8 mouse cellular contexts compared by ENCODE assay signal in genomic region chr10:8866062-8866642, GRCm38 (mm10). TPM values are rescaled to one million over a fixed set of nuclear protein-coding genes. Genes with fewer than 3 reads are reported as not detected.
DNase-seq lines count a peak whose midpoint lies in the region; ATAC-seq lines count a peak whose summit lies in the region.

No protein-coding gene starts in this region.

- 0 out of 2 replicates have a peak, but pooled peaks have one; percentile 11 for ATAC-seq in hindbrain, embryonic 16.5 days
- ATAC-seq in liver, embryonic 12.5 days, result peak; percentile 40; the same call in 1 of the 2 replicates
- ATAC-seq in forebrain, embryonic 12.5 days (ENCODE audit: low FRiP score), result no peak

- no peak overlapping the region for H3K9ac ChIP-seq in hindbrain, embryonic 16.5 days (ENCODE audit: low read depth, low read length)
- no peak overlapping the region for H3K9ac ChIP-seq in liver, embryonic 12.5 days
- no peak overlapping the region for H3K9ac ChIP-seq in forebrain, embryonic 12.5 days

- H3K4me3 ChIP-seq in hindbrain, embryonic 16.5 days (ENCODE audit: low read length), result no peak overlapping the region
- no peak overlapping the region for H3K4me3 ChIP-seq in liver, embryonic 12.5 days
- H3K4me3 ChIP-seq in forebrain, embryonic 12.5 days (replicated peaks), result no peak overlapping the region

- no peak overlapping the region for H3K27ac ChIP-seq in hindbrain, embryonic 16.5 days (ENCODE audit: low read depth, low read length)
- H3K27ac ChIP-seq in liver, embryonic 12.5 days, result no peak overlapping the region
- no peak overlapping the region for H3K27ac ChIP-seq in forebrain, embryonic 12.5 days

- H3K9me3 ChIP-seq in hindbrain, embryonic 16.5 days (ENCODE audit: control insufficient read depth, low read length), result no peaks in the 10 kb centered on the region
- no peaks in the 10 kb centered on the region for H3K9me3 ChIP-seq in liver, embryonic 12.5 days (replicated peaks)
- H3K9me3 ChIP-seq in forebrain, embryonic 12.5 days, result no peaks in the 10 kb centered on the region

- WGBS in hindbrain, embryonic 16.5 days, result 80% methylated on average over 4 of the region's 4 CpGs
- WGBS in liver, embryonic 12.5 days (ENCODE audit: insufficient replicate concordance), result 61% methylated on average over 4 of the region's 4 CpGs
- 91% methylated on average over 4 of the region's 4 CpGs for WGBS in forebrain, embryonic 12.5 days

- H3K4me2 ChIP-seq in hindbrain, embryonic 16.5 days (ENCODE audit: low read length), result no peak overlapping the region
- no peak overlapping the region for H3K4me2 ChIP-seq in liver, embryonic 12.5 days
- H3K4me2 ChIP-seq in forebrain, embryonic 12.5 days, result no peak overlapping the region

- peak; percentile 67 to 82 for DNase-seq in adrenal gland, adult (ENCODE audit: inconsistent age in 2 of 2, low spot score in 1 of 2)
- DNase-seq in fibroblast of lung, adult 2 months (ENCODE audit: low read depth), result peak; percentile 73
- DNase-seq in left cerebral cortex, adult 11 months (ENCODE audit: low spot score), result no peak
- DNase-seq in neural tube, embryonic 10.5 days (ENCODE audit: extremely low spot score, low spot score), result no peak
- DNase-seq in cerebellum, adult 9-10 months, result no peak

- H3K36me3 ChIP-seq in hindbrain, embryonic 16.5 days (ENCODE audit: control insufficient read depth, insufficient read depth, low read length), result no peaks in the 10 kb centered on the region
- H3K36me3 ChIP-seq in liver, embryonic 12.5 days, result no peaks in the 10 kb centered on the region
- no peaks in the 10 kb centered on the region for H3K36me3 ChIP-seq in forebrain, embryonic 12.5 days (replicated peaks)

- H3K27me3 ChIP-seq in hindbrain, embryonic 16.5 days (replicated peaks; ENCODE audit: control insufficient read depth, insufficient read depth, low read length), result no peaks in the 10 kb centered on the region
- H3K27me3 ChIP-seq in liver, embryonic 12.5 days (replicated peaks), result no peaks in the 10 kb centered on the region
- H3K27me3 ChIP-seq in forebrain, embryonic 12.5 days, result no peaks in the 10 kb centered on the region

- no peaks in the 10 kb centered on the region; the same call in 1 of the 2 replicates for H3K4me1 ChIP-seq in hindbrain, embryonic 16.5 days (ENCODE audit: control insufficient read depth, insufficient read depth, low read depth, low read length)
- H3K4me1 ChIP-seq in liver, embryonic 12.5 days, result no peaks in the 10 kb centered on the region
- H3K4me1 ChIP-seq in forebrain, embryonic 12.5 days, result no peaks in the 10 kb centered on the region

RNA-seq across cellular contexts. Expression of gene Sash1, which starts 19.7 kb away (rescaled TPM):
- polyA plus RNA-seq in hindbrain, embryonic 16.5 days (2015; fragmentation: Nextera tagmentation; extraction: Ambion mirVana), result 2.7 and 4.2 TPM in 2 replicates
- polyA plus RNA-seq in liver, embryonic 12.5 days (2016; fragmentation: Nextera tagmentation; extraction: Ambion mirVana), result 1.1 and 1.2 TPM in 2 replicates
- polyA plus RNA-seq in forebrain, embryonic 12.5 days (2016; fragmentation: Nextera tagmentation; extraction: Ambion mirVana), result 3.0 and 4.6 TPM in 2 replicates

Comparison
In these comparisons a context has a peak if more than half of its experiments do, and no peak if none do; other contexts are left out.
1. DNase-seq: peak in adrenal gland, adult (2 of 2) and fibroblast of lung, adult 2 months (single experiment); none in left cerebral cortex, adult 11 months (single experiment), neural tube, embryonic 10.5 days (single experiment) and cerebellum, adult 9-10 months (single experiment).